Mouse (Mus musculus) hematopoietic multipotent progenitor cell, adult 10-12 weeks (in vitro differentiated cells): ENCODE data around the gene Vmn1r226. TPM values are rescaled to one million over a fixed set of nuclear protein-coding genes. Genes with fewer than 3 reads are reported as not detected.

ENCODE experiments used
- polyA plus RNA-seq: library from polyadenylated mRNA; stranded (reverse); fragments of >175 nt; gene quantifications from 2 replicates; pipeline ENCODE4 v1.2.3, GENCODE M21; 2012; ENCODE audit warnings: low replicate concordance

Gene Vmn1r226
- polyA plus RNA-seq: not detected in 2 replicates

DNA sequence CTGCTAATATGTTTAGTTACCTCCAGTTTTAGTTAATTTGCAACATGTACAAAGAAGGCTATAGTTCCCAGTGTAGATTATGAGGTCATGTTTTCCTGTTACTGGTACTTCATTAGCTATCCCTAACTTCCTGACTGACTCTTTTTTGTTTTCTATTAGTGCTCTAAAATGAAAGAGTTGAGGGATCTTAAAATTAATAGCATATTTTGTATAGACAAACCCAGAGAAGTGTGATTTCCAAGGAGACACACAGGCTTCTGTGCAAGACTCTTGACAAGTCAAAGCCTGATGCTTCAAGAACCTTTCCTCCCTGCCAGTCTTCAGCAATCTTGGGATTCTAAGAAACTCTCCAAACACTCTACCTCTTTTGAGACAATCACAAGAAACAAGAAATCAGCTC, at the start of gene Vmn1r226:
Vmn1r226 (plus strand) TSS at position 301 of the 400 bp plus-strand sequence.

DNA sequence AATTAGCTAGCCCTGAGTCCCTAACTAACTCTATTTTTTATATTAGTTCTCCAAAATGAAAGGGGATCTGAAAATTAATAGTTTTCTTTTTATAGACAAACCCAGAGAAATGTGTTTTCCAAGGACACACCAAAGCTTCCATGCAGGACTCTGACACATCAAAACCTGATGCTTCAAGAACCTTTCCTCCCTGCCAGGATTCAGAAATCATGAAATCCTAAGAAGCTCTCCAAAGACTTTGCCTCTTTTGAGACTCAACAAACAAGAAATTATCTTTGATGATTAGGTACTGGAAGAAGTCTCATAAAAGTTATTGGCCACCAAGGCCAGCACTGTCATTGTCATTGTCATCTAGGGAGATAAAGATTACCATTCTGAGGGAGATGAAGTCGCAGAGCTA, 46.9 kb downstream of the Vmn1r226 start, which contains the start of gene Vmn1r227:
Vmn1r227 (plus strand) TSS at position 301 of the 400 bp plus-strand sequence.

Other genes with a start within 250 kb of the Vmn1r226 start
- gene Vmn2r108, start 201.5 kb upstream of the Vmn1r226 start, polyA plus RNA-seq: not detected in 2 replicates
- gene Vmn1r225, start 184.7 kb upstream of the Vmn1r226 start, polyA plus RNA-seq: not detected in 2 replicates
- gene Vmn2r109, start 118.1 kb upstream of the Vmn1r226 start, polyA plus RNA-seq: not detected in 2 replicates
- gene Vmn2r110, start 86.4 kb upstream of the Vmn1r226 start, polyA plus RNA-seq: 0.01 TPM in 1 of 2 replicates, not detected in the other
- not detected in 2 replicates for gene Fpr-rs3, start 58.0 kb upstream of the Vmn1r226 start, polyA plus RNA-seq
- not detected in 2 replicates for gene Vmn1r227, start 47.0 kb downstream of the Vmn1r226 start, polyA plus RNA-seq
- gene Vmn1r228, start 103.3 kb downstream of the Vmn1r226 start, polyA plus RNA-seq: not detected in 2 replicates
- not detected in 2 replicates for gene Vmn1r229, start 128.7 kb downstream of the Vmn1r226 start, polyA plus RNA-seq
- not detected in 2 replicates for gene Vmn1r230, start 157.6 kb downstream of the Vmn1r226 start, polyA plus RNA-seq
- not detected in 2 replicates for gene Vmn1r231, start 222.2 kb downstream of the Vmn1r226 start, polyA plus RNA-seq
- gene Vmn1r232, start 236.9 kb downstream of the Vmn1r226 start, polyA plus RNA-seq: not detected in 2 replicates